Mouse (Mus musculus) lung, embryonic 16.5 days (tissue): ENCODE data around the gene Ttll11. TPM values are rescaled to one million over a fixed set of nuclear protein-coding genes. Genes with fewer than 3 reads are reported as not detected.

Experiments
- ATAC-seq: fragments of 200-750 bp; cut with Nextera tagmentation; 2 replicates; pipeline ENCODE4 v1.8.0; 2017; ENCODE audit warnings: low read depth, mild to moderate bottlenecking, moderate library complexity
- H3K27ac ChIP-seq: fragments of 300-500 bp; sonication (generic); 2 replicates; pipeline ENCODE4 v1.5.1; 2014; ENCODE audit warnings: mild to moderate bottlenecking, control low read depth, low read length
- H3K27me3 ChIP-seq: fragments of 300-500 bp; sonication (generic); 2 replicates; pipeline ENCODE4 v1.6.1; 2014; ENCODE audit warnings: low read depth, low read length, mixed read lengths; ENCODE audit not compliant: control insufficient read depth, insufficient read depth
- H3K36me3 ChIP-seq: fragments of 300-500 bp; sonication (generic); 2 replicates; pipeline ENCODE4 v1.6.1; 2014; ENCODE audit warnings: low read length; ENCODE audit not compliant: control insufficient read depth, insufficient read depth
- H3K4me1 ChIP-seq: fragments of 300-500 bp; sonication (generic); replicated peaks from 2 replicates; pipeline ENCODE4 v1.6.1; 2014; ENCODE audit warnings: low read length, mixed read lengths; ENCODE audit not compliant: control insufficient read depth, insufficient read depth
- H3K4me2 ChIP-seq: fragments of 300-500 bp; sonication (generic); 2 replicates; pipeline ENCODE4 v1.6.1; 2014; ENCODE audit warnings: low read depth, low read length, control low read depth
- H3K4me3 ChIP-seq: fragments of 300-500 bp; sonication (generic); 2 replicates; pipeline ENCODE4 v1.5.1; 2014; ENCODE audit warnings: mild to moderate bottlenecking, low read length, control low read depth
- H3K9ac ChIP-seq: fragments of 300-500 bp; sonication (generic); 2 replicates; pipeline ENCODE4 v1.6.1; 2014; ENCODE audit warnings: low read length, control low read depth
- H3K9me3 ChIP-seq: fragments of 300-500 bp; sonication (generic); 2 replicates; pipeline ENCODE4 v1.6.1; 2016; ENCODE audit warnings: low read length; ENCODE audit not compliant: control insufficient read depth
- WGBS: fragments of 180-500 bp; shearing (Covaris S2); extraction: QIAGEN DNeasy Blood & Tissue Kit; methylation state at CpG from one replicate; pipeline ENCODE4 v1.1.7; 2014; 5-methylcytosine and 5-hydroxymethylcytosine counted together
- polyA plus RNA-seq: library from polyadenylated mRNA; unstranded; fragments of >200 nt; fragmentation: Nextera tagmentation; extraction: Ambion mirVana; gene quantifications from 2 replicates; pipeline ENCODE4 v1.2.1, GENCODE M21; 2015

Gene Ttll11
- polyA plus RNA-seq, 1 experiment from 2014 or later = 0.55 TPM

DNA sequence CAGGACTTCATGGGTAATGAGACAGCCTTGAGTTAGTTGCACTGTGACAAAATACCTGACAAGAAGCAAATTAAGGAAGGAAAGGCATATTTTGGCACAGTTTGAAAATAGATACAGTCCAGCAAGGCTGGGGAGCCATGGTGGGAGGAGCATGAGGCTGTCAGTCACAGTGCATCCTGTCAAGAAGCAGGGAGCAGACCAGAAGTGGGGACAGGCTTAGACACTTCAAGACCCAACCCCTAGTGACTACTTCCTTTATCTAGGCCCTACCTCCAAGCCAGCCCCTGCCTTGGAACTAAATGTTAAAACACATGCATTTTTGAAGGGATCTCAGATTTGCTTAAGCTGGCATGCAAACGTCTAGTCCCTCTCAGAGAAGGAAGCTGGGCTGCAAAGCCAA lies 20.7 kb upstream of the Ttll11 start:
- no peaks in the 10 kb centered on the region for H3K27me3 ChIP-seq
- H3K36me3 ChIP-seq = no peaks in the 10 kb centered on the region
- no peaks in the 10 kb centered on the region for H3K4me1 ChIP-seq
- no peak overlapping the region for H3K27ac ChIP-seq
- H3K9ac ChIP-seq = no peak overlapping the region
- no peak overlapping the region for H3K4me2 ChIP-seq
- no peak for ATAC-seq
- no peak overlapping the region for H3K4me3 ChIP-seq
- WGBS = 18% methylated on average over 1 of the region's 1 CpGs
- H3K9me3 ChIP-seq = no peaks in the 10 kb centered on the region

DNA sequence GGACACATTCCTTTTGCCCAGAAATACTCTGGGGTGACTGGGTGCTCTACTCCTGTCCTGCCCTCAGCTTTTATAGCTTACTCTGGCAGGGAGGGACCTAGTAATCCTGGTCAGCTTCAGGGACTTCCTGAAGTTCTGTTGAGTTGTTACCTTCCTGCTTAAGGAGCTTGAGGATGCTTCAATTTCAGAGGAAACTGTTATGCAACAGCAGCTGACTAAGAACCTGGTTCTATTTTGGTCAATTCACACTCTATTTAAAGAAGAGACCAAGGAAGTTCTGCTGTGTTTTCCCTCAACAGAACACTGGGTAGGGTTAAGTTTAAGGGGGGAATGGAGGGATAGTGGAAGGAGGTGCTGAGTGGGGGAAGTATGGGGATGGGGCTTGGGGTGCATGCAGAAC lies 19.5 kb upstream of the Ttll11 start:
- Histone ChIP-seq H3K9ac (no peak overlapping the region), H3K27me3 (no peaks in the 10 kb centered on the region), H3K4me1 (no peaks in the 10 kb centered on the region), H3K4me3 (no peak overlapping the region), H3K27ac (no peak overlapping the region), H3K36me3 (no peaks in the 10 kb centered on the region), H3K4me2 (no peak overlapping the region), H3K9me3 (no peaks in the 10 kb centered on the region)
- ATAC-seq = no peak

DNA sequence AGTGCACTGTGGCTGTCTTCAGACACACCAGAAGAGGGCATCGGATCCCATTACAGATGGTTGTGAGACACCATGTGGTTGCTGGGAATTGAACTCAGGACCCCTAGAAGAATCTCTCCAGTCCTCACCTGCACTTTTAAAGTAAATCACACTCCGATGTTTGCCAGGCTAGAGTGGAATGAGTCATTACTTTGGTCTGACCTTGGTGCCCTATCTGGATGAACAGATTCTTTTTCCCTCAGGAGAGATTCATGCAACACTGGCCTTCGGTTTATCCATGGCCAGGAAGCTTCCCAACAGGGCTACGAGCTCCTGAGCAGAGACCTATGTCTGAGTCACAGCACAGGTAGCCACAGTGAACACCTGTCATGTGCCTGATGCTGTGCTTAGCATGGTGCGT lies 18.7 kb upstream of the Ttll11 start:
- no peak for ATAC-seq
- no peak overlapping the region for H3K9ac ChIP-seq
- H3K27me3 ChIP-seq = no peaks in the 10 kb centered on the region
- no peak overlapping the region for H3K4me2 ChIP-seq
- no peaks in the 10 kb centered on the region for H3K9me3 ChIP-seq
- H3K36me3 ChIP-seq = no peaks in the 10 kb centered on the region
- WGBS = 74% methylated on average over 5 of the region's 5 CpGs
- H3K4me1 ChIP-seq = no peaks in the 10 kb centered on the region
- no peak overlapping the region for H3K4me3 ChIP-seq
- no peak overlapping the region for H3K27ac ChIP-seq

DNA sequence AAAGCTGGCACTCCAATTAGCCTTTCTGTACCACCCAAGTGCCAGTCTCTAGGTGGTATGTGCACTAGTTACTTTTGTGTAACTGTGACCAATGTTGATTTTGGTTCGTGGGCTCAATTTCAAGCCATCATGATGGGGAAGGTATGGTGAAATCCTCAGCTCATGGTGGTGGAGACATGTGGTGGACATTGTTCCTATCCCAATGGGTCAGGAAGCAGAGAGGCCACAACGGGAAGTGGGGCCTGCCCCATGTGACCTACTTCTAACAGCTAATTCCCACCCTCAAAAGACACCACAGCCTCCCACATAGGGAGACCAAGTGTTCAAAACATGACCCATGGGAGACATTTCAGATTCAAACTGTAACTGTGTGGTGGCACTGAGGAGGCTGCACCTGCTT lies 17.0 kb upstream of the Ttll11 start:
- H3K36me3 ChIP-seq = no peaks in the 10 kb centered on the region

DNA sequence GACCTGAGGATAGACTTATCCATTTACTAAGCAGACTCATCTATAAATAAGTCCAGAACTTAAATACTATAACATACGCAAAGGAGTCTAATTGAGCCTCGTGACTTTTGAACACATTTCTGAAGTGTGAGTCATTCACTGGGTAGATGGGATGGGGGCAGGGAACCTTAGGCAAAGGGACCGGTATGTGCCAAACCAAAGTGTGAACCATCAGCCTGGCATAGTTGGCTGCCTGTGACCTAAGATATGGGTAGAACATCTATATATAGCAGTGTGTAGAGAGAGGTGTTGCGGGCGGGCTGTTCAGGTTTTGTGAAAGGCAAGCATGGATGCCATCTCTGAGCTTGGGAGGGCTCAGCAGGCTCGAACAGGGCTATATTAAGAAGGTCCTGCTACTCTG lies 14.6 kb upstream of the Ttll11 start:
- ATAC-seq = no peak
- no peak overlapping the region for H3K9ac ChIP-seq
- no peaks in the 10 kb centered on the region for H3K4me1 ChIP-seq
- WGBS = 61% methylated on average over 6 of the region's 6 CpGs
- H3K27me3 ChIP-seq = no peaks in the 10 kb centered on the region
- H3K36me3 ChIP-seq = no peaks in the 10 kb centered on the region
- no peak overlapping the region for H3K27ac ChIP-seq
- no peaks in the 10 kb centered on the region for H3K9me3 ChIP-seq
- H3K4me2 ChIP-seq = no peak overlapping the region
- H3K4me3 ChIP-seq = no peak overlapping the region

More for the DNA sequence above, 17.0 kb upstream of the Ttll11 start:
- Histone ChIP-seq H3K4me3 (no peak overlapping the region), H3K27me3 (no peaks in the 10 kb centered on the region), H3K9me3 (no peaks in the 10 kb centered on the region), H3K4me2 (no peak overlapping the region), H3K9ac (no peak overlapping the region), H3K4me1 (no peaks in the 10 kb centered on the region), H3K27ac (no peak overlapping the region)
- 59% methylated on average over 2 of the region's 2 CpGs for WGBS
- ATAC-seq = no peak

DNA sequence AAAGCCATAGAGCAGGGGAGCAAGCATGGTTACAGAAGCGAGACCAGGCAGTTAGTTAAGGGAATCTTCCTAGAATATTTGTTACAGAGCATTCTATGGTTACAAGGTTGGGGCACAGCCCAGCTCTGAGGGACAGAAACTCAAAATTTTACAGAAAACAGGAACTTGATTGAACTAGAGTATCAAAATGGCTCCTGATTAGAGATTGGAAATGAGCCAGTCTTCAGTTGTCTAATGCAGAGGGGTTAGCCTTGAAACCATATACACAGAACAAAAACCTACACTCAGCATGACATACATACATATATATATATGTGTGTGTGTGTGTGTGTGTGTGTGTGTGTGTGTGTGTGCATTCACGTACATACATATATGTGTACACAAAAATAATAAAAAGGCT lies 13.8 kb upstream of the Ttll11 start:
- no peak overlapping the region for H3K4me3 ChIP-seq
- no peaks in the 10 kb centered on the region for H3K27me3 ChIP-seq
- WGBS = 90% methylated on average over 2 of the region's 2 CpGs
- no peak overlapping the region for H3K9ac ChIP-seq
- H3K27ac ChIP-seq = no peak overlapping the region
- no peak for ATAC-seq
- H3K9me3 ChIP-seq = no peaks in the 10 kb centered on the region
- no peaks in the 10 kb centered on the region for H3K36me3 ChIP-seq
- H3K4me1 ChIP-seq = no peaks in the 10 kb centered on the region
- H3K4me2 ChIP-seq = no peak overlapping the region

DNA sequence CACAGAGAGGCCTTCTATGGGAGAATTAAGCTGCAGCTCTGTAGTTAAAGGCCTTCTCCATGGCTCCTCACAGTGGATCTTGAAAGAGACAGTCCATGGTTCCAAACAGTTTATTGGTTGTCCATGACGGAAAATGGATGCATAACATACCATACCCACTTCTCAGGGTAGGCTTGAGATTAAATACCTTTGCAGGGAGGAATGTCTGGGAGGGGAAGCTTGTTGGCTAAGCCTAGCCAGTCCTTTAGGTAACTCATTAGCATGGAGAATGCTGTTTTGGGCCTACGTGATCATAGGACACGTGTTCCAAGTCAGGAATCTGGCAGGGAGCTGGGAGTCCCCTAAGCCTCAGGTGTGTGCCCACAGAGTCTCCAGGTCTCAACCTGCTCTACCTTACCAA lies 12.5 kb upstream of the Ttll11 start:
- Histone ChIP-seq H3K9ac (no peak overlapping the region), H3K27me3 (no peaks in the 10 kb centered on the region), H3K9me3 (no peaks in the 10 kb centered on the region), H3K4me3 (no peak overlapping the region), H3K27ac (no peak overlapping the region), H3K36me3 (no peaks in the 10 kb centered on the region), H3K4me1 (no peaks in the 10 kb centered on the region), H3K4me2 (no peak overlapping the region)
- WGBS = 79% methylated on average over 3 of the region's 3 CpGs
- no peak for ATAC-seq

DNA sequence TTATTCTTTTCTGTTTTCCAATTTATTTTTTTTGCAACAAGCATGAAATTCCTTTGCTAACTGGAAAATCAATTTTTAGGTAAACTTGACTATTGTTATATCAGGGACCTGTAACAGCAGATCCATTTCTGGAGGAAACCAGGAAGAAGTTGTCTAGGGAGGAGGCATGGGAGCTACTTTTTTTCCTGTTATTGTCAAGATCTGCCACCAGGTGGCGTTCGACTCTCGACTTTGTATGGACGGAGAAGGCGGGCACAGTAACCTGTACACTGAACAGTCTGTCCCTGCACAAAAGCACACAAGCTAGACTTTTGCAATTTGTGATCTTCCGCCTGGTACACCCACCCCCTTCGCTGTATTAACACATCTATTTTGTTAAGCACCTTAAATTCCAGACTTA lies 4.2 kb upstream of the Ttll11 start:
- Histone ChIP-seq H3K9me3 (no peaks in the 10 kb centered on the region), H3K4me3 (no peak overlapping the region), H3K27me3 (no peaks in the 10 kb centered on the region; the same call in 1 of the 2 replicates), H3K4me1 (peaks cover under 1% of the 10 kb centered on the region; the same call in 1 of the 2 replicates), H3K27ac (no peak overlapping the region), H3K9ac (no peak overlapping the region), H3K36me3 (no peaks in the 10 kb centered on the region), H3K4me2 (no peak overlapping the region)
- ATAC-seq = no peak
- WGBS = 3% methylated on average over 7 of the region's 7 CpGs

DNA sequence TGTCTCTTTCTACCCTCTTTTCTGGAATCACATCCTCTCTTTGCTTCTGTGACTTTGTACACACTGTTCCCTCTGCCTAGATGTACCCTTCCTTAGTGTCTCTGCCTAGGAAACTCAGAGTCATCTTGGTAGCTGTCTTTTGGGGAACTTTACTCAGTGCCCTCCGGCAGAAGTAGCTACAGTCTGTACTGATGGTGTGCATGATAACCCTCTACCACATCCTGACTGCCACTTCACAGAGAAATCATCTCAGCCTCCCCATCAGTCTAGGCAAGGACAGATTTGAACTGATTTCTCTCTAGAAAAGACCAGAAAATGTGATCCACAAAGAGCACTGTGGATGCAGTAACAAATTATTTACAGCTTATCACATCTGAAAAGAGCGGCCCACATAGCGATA lies 2.2 kb upstream of the Ttll11 start:
- Histone ChIP-seq H3K9me3 (no peaks in the 10 kb centered on the region), H3K4me3 (no peak overlapping the region), H3K4me1 (peaks cover 12% of the 10 kb centered on the region), H3K27ac (no peak overlapping the region), H3K4me2 (no peak overlapping the region), H3K9ac (no peak overlapping the region), H3K36me3 (no peaks in the 10 kb centered on the region), H3K27me3 (no peaks in the 10 kb centered on the region; the same call in 1 of the 2 replicates)
- ATAC-seq = no peak
- 76% methylated on average over 3 of the region's 3 CpGs for WGBS

DNA sequence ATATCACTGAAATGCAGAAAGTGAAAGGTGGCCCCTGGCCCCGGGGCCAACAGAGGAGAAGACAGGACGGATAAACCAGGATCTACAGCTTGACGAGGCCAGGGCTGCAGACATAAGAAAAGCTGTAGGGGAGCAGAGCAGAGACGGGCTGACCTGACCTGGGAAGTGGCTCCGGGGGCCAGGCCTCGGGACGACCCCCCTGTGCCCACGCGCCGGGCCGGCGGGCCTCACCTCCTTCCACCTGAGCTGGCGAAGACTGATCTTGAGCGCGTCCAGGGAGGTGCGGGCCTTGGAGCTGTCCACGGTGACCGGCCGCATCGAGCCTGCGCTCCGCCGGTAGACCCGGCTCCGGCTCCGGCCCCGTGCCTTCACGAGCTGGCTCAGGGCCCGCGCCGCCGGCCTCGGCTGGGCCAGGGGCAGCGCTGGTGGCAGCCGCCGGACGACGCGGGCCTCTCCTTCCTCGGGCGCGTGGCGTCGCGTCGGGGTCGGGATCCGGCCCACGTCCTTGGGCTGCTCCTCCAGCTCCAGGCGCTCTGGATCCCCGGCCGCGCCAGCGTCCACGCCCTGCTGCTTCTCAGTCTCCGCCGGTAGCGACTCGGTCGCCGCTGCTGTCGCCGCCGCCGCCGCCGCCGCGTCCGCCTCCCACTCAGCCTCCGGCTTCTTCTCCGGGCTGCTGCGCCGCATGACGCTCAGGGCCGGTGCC lies 621 bp downstream of the Ttll11 start:
- peak overlapping the region; percentile 92 for H3K4me2 ChIP-seq
- peaks cover 13% of the 10 kb centered on the region for H3K4me1 ChIP-seq
- ATAC-seq = peak; percentile 74
- H3K27ac ChIP-seq = peak overlapping the region; percentile 66
- under 1% methylated on average over 65 of the region's 76 CpGs for WGBS
- peak overlapping the region; percentile 88 for H3K4me3 ChIP-seq
- no peaks in the 10 kb centered on the region for H3K36me3 ChIP-seq
- peak overlapping the region; percentile 90 for H3K9ac ChIP-seq
- H3K27me3 ChIP-seq = no peaks in the 10 kb centered on the region
- H3K9me3 ChIP-seq = no peaks in the 10 kb centered on the region
